Comparison of ENCODE assay signal across 8 mouse cellular contexts in the genomic region with DNA sequence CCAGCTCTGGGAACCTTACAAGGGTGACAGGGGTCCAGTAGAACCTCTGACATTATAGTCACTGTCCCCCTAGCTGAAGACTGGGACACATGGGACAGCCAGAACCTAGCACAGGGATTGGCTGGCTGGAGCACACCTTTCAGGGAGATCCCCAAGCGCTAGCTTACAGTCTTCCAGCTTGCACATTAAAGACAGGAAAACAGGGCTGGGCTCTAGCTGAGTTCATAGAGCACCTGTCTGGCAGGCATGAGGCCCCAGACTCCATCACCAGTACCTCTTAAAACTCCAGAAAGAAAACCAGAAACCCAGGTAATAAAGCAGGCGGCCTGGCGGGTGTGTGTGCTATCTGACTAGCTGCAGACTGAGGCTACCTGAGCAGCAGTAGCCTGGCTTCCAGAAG. TPM values are rescaled to one million over a fixed set of nuclear protein-coding genes. Genes with fewer than 3 reads are reported as not detected.
DNase-seq lines count a peak whose midpoint lies in the region; ATAC-seq and TF ChIP-seq lines count a peak whose summit lies in the region.
"Had no signal": no experiment of that assay in that cellular context is flagged by ENCODE, and none has a peak within 500 bp of the region (broad histone marks: within the 10 kb centered on the region; RNA-seq: fewer than 3 reads in every experiment).

No protein-coding gene starts in this region.

- no peak overlapping the region; the same call in 1 of the 2 replicates for H3K27ac ChIP-seq in lung, embryonic 15.5 days
- no peak overlapping the region for H3K27ac ChIP-seq in forebrain, embryonic 15.5 days (replicated peaks)
- H3K27ac ChIP-seq in limb, embryonic 12.5 days = peak overlapping the region; percentile 18; the same call in 1 of the 2 replicates
- H3K27ac ChIP-seq in small intestine, adult 2 months (ENCODE audit: insufficient read depth, low read depth, low read length) = no peak overlapping the region

- TF ChIP-seq CTCF in small intestine, adult 2 months (IDR thresholded peaks at IDR 0.05; ENCODE audit: extremely low read depth, insufficient read length, insufficient replicate concordance, low read depth, low read length) = no peak

- no peaks in the 10 kb centered on the region for H3K9me3 ChIP-seq in lung, embryonic 15.5 days
- no peaks in the 10 kb centered on the region for H3K9me3 ChIP-seq in forebrain, embryonic 15.5 days
- no peaks in the 10 kb centered on the region for H3K9me3 ChIP-seq in limb, embryonic 12.5 days

- H3K9ac ChIP-seq in lung, embryonic 15.5 days = peak overlapping the region; percentile 87
- H3K9ac ChIP-seq in forebrain, embryonic 15.5 days (replicated peaks) = peak overlapping the region; percentile 96; the same call in 1 of the 2 replicates
- peak overlapping the region; percentile 97; the same call in 1 of the 2 replicates for H3K9ac ChIP-seq in limb, embryonic 12.5 days (replicated peaks)

- 87% methylated on average over 3 of the region's 3 CpGs for WGBS in lung, embryonic 15.5 days
- 91% methylated on average over 3 of the region's 3 CpGs for WGBS in forebrain, embryonic 15.5 days
- WGBS in limb, embryonic 12.5 days = 50% methylated on average over 3 of the region's 3 CpGs
- WGBS in small intestine, adult 2 months = 43% methylated on average over 3 of the region's 3 CpGs

- no peak for TF ChIP-seq POLR2A in small intestine, adult 2 months (IDR thresholded peaks at IDR 0.05; ENCODE audit: low read depth, low read length)

- peaks cover 39% of the 10 kb centered on the region for H3K36me3 ChIP-seq in lung, embryonic 15.5 days
- peaks cover 33% of the 10 kb centered on the region for H3K36me3 ChIP-seq in forebrain, embryonic 15.5 days
- peaks cover 55% of the 10 kb centered on the region for H3K36me3 ChIP-seq in limb, embryonic 12.5 days
- peaks cover 32% of the 10 kb centered on the region for H3K36me3 ChIP-seq in small intestine, adult 2 months (ENCODE audit: control insufficient read depth, insufficient read depth, low read length)

- peak overlapping the region; percentile 77 for H3K4me2 ChIP-seq in lung, embryonic 15.5 days
- peak overlapping the region; percentile 69 for H3K4me2 ChIP-seq in forebrain, embryonic 15.5 days (replicated peaks)
- peak overlapping the region; percentile 87 for H3K4me2 ChIP-seq in limb, embryonic 12.5 days

- peaks cover 49% of the 10 kb centered on the region for H3K4me1 ChIP-seq in lung, embryonic 15.5 days
- H3K4me1 ChIP-seq in forebrain, embryonic 15.5 days = peaks cover 56% of the 10 kb centered on the region
- peaks cover 52% of the 10 kb centered on the region for H3K4me1 ChIP-seq in limb, embryonic 12.5 days (replicated peaks)
- peaks cover 62% of the 10 kb centered on the region for H3K4me1 ChIP-seq in small intestine, adult 2 months (ENCODE audit: control insufficient read depth, insufficient read depth, insufficient read length, low read length)

- no peak for ATAC-seq in lung, embryonic 15.5 days (ENCODE audit: borderline replicate concordance, extremely low read depth, low FRiP score, low TSS enrichment)
- no peak for ATAC-seq in forebrain, embryonic 15.5 days (replicated peaks)
- ATAC-seq in limb, embryonic 12.5 days (ENCODE audit: insufficient number of reproducible peaks, insufficient read depth, low FRiP score, low TSS enrichment, low read depth) = no peak
- no peak for ATAC-seq in megakaryocyte progenitor cell, adult 5-6 weeks (replicated peaks; ENCODE audit: poor library complexity)
- ATAC-seq: activated CD4-positive, CD25-positive, alpha-beta regulatory T cell, adult 4 months had no signal

- peak overlapping the region; percentile 90 for H3K4me3 ChIP-seq in lung, embryonic 15.5 days
- H3K4me3 ChIP-seq in forebrain, embryonic 15.5 days = peak overlapping the region; percentile 93; the same call in 1 of the 2 replicates
- peak overlapping the region; percentile 98 for H3K4me3 ChIP-seq in limb, embryonic 12.5 days (replicated peaks)
- peak overlapping the region; percentile 85 for H3K4me3 ChIP-seq in small intestine, adult 2 months (ENCODE audit: low read depth, low read length)

- DNase-seq in lung, postnatal 14 days = no peak
- DNase-seq in layer of hippocampus, postnatal 10 days (ENCODE audit: low spot score in 2 of 2) = no peak

- H3K27me3 ChIP-seq in lung, embryonic 15.5 days = no peaks in the 10 kb centered on the region
- H3K27me3 ChIP-seq in forebrain, embryonic 15.5 days = no peaks in the 10 kb centered on the region
- H3K27me3 ChIP-seq in limb, embryonic 12.5 days = no peaks in the 10 kb centered on the region
- H3K27me3 ChIP-seq in small intestine, adult 2 months (ENCODE audit: control insufficient read depth, insufficient read depth, low read length) = no peaks in the 10 kb centered on the region

RNA-seq across cellular contexts. Expression of a gene that starts 4.2 kb away (rescaled TPM):
- 99.8 and 104 TPM in 2 replicates for polyA plus RNA-seq in lung, embryonic 15.5 days (2015; fragmentation: Nextera tagmentation; extraction: Ambion mirVana)
- polyA plus RNA-seq in forebrain, embryonic 15.5 days (2015; fragmentation: Nextera tagmentation; extraction: Ambion mirVana) = 60.9 and 64.8 TPM in 2 replicates
- polyA plus RNA-seq in limb, embryonic 12.5 days (2016; fragmentation: Nextera tagmentation; extraction: Ambion mirVana) = 122 and 124 TPM in 2 replicates
- polyA plus RNA-seq in small intestine, adult 2 months (2012; rRNA removed) = 96.1 and 146 TPM in 2 replicates
- total RNA-seq in layer of hippocampus, postnatal 10 days (2021) = 10 to 100 TPM; 48.5 to 53.2 TPM
- 40.1 and 46.2 TPM in 2 replicates for total RNA-seq in megakaryocyte progenitor cell, adult 5-6 weeks (2015)
- 32.8 and 44.4 TPM in 2 replicates for total RNA-seq in megakaryocyte progenitor cell, adult 5-6 weeks (2017)

RNA-seq across cellular contexts. Expression of a gene that starts 16.8 kb away (rescaled TPM):
- 83.0 and 85.2 TPM in 2 replicates for polyA plus RNA-seq in lung, embryonic 15.5 days (2015; fragmentation: Nextera tagmentation; extraction: Ambion mirVana)
- polyA plus RNA-seq in forebrain, embryonic 15.5 days (2015; fragmentation: Nextera tagmentation; extraction: Ambion mirVana) = 83.4 and 87.5 TPM in 2 replicates
- 95.8 and 102 TPM in 2 replicates for polyA plus RNA-seq in limb, embryonic 12.5 days (2016; fragmentation: Nextera tagmentation; extraction: Ambion mirVana)
- 45.4 and 84.1 TPM in 2 replicates for polyA plus RNA-seq in small intestine, adult 2 months (2012; rRNA removed)
- total RNA-seq in layer of hippocampus, postnatal 10 days (2021) = 10 to 100 TPM; 84.4 to 90.6 TPM
- total RNA-seq in megakaryocyte progenitor cell, adult 5-6 weeks (2015) = 10.5 and 13.2 TPM in 2 replicates
- 19.9 and 25.7 TPM in 2 replicates for total RNA-seq in megakaryocyte progenitor cell, adult 5-6 weeks (2017)

RNA-seq across cellular contexts. Expression of a gene that starts 28.1 kb away (rescaled TPM):
- polyA plus RNA-seq in lung, embryonic 15.5 days (2015; fragmentation: Nextera tagmentation; extraction: Ambion mirVana) = 44.5 and 44.7 TPM in 2 replicates
- polyA plus RNA-seq in forebrain, embryonic 15.5 days (2015; fragmentation: Nextera tagmentation; extraction: Ambion mirVana) = 52.6 and 55.1 TPM in 2 replicates
- 51.1 and 51.7 TPM in 2 replicates for polyA plus RNA-seq in limb, embryonic 12.5 days (2016; fragmentation: Nextera tagmentation; extraction: Ambion mirVana)
- polyA plus RNA-seq in small intestine, adult 2 months (2012; rRNA removed) = 26.5 and 40.0 TPM in 2 replicates
- 10 to 100 TPM; 21.2 to 22.5 TPM for total RNA-seq in layer of hippocampus, postnatal 10 days (2021)
- 26.4 and 31.9 TPM in 2 replicates for total RNA-seq in megakaryocyte progenitor cell, adult 5-6 weeks (2015)
- total RNA-seq in megakaryocyte progenitor cell, adult 5-6 weeks (2017) = 34.9 and 39.0 TPM in 2 replicates

RNA-seq across cellular contexts. Expression of a gene that starts 28.3 kb away (rescaled TPM):
- polyA plus RNA-seq in lung, embryonic 15.5 days (2015; fragmentation: Nextera tagmentation; extraction: Ambion mirVana) = 19.8 and 23.0 TPM in 2 replicates
- polyA plus RNA-seq in forebrain, embryonic 15.5 days (2015; fragmentation: Nextera tagmentation; extraction: Ambion mirVana) = 33.4 and 35.2 TPM in 2 replicates
- 12.5 and 16.5 TPM in 2 replicates for polyA plus RNA-seq in limb, embryonic 12.5 days (2016; fragmentation: Nextera tagmentation; extraction: Ambion mirVana)
- 20.8 and 36.3 TPM in 2 replicates for polyA plus RNA-seq in small intestine, adult 2 months (2012; rRNA removed)
- 10 to 100 TPM; 51.0 to 69.9 TPM for total RNA-seq in layer of hippocampus, postnatal 10 days (2021)
- total RNA-seq in megakaryocyte progenitor cell, adult 5-6 weeks (2015) = 7.0 and 13.6 TPM in 2 replicates
- total RNA-seq in megakaryocyte progenitor cell, adult 5-6 weeks (2017) = 1.7 and 4.3 TPM in 2 replicates

RNA-seq across cellular contexts. Expression of a gene that starts 51.1 kb away (rescaled TPM):
- 142 and 152 TPM in 2 replicates for polyA plus RNA-seq in lung, embryonic 15.5 days (2015; fragmentation: Nextera tagmentation; extraction: Ambion mirVana)
- 117 and 126 TPM in 2 replicates for polyA plus RNA-seq in forebrain, embryonic 15.5 days (2015; fragmentation: Nextera tagmentation; extraction: Ambion mirVana)
- 239 and 260 TPM in 2 replicates for polyA plus RNA-seq in limb, embryonic 12.5 days (2016; fragmentation: Nextera tagmentation; extraction: Ambion mirVana)
- polyA plus RNA-seq in small intestine, adult 2 months (2012; rRNA removed) = 115 and 266 TPM in 2 replicates
- 100 to 1,000 TPM; 146 to 157 TPM for total RNA-seq in layer of hippocampus, postnatal 10 days (2021)
- total RNA-seq in megakaryocyte progenitor cell, adult 5-6 weeks (2015) = 39.1 and 43.1 TPM in 2 replicates
- 127 and 171 TPM in 2 replicates for total RNA-seq in megakaryocyte progenitor cell, adult 5-6 weeks (2017)
